Mouse (Mus musculus): ENCODE results near the gene Tor2a. TPM values are rescaled to one million over a fixed set of nuclear protein-coding genes. Genes with fewer than 3 reads are reported as not detected.

Gene Tor2a
- 66.0 and 68.9 TPM in 2 replicates for polyA plus RNA-seq (2012; rRNA removed)

GRCm38 (mm10) chr2:32757056-32757845 lies at the start of gene Tor2a:
Gene Tor2a, plus strand, starts transcription at chr2:32757234.

GRCm38 (mm10) chr2:32712934-32713817 lies 43.9 kb upstream of the Tor2a start, which contains the start of gene Cdk9:
Gene Cdk9, minus strand, starts transcription at chr2:32713076.

DNA sequence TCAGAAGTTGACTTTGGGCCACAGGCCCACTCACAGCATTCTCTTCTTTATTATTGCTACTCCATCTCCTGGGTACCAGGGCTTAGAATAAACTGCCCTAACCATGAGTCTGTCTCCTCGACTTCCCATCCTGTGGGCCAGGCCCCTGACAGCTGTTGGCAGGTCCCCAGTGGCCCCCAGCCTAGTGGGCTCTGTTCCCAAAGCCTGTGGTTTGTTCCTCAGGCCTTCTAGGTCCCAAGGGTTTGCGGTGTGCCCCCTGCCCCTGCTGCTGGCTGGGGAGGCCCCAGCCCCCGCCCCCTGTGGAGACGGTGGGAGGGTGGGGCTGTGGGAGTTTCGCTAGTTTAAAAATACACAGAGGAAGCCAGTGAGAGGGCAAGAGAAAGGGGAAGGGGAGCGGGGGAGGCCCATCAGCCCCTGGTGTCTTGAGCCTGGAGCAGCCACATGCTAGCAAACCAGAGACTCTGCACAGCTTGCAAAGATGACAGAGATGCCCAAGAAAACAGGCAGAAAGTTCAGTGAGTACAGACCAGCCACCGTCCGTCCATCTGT lies 36.3 kb upstream of the Tor2a start, which contains the start of gene Sh2d3c:
Sh2d3c (plus strand) TSS at position 375 of the 549 bp plus-strand sequence.

DNA sequence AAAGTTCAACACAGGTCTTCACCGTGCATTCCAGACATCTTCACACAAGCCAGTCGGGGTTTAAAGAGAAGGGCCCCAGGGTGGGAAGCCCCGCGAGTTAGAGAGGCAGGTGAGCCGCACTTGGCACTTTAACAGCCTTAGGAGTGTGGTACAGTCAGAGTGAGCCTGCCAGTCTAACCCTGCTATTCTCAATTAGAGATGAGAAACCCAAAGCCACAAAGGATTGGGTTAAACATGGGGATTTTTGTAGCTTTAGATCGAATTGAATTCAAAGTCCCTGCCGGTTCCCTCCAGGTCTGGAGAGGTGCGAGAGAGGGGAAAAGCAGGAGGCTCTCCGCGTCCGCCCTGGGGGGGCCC lies 16.1 kb upstream of the Tor2a start, which contains the start of gene 6330409D20Rik:
6330409D20Rik (minus strand) TSS at position 101 of the 357 bp plus-strand sequence.

GRCm38 (mm10) chr2:32775359-32776074 lies 18.5 kb downstream of the Tor2a start, which contains the start of the genes Ttc16 and Ptrh1:
Gene Ttc16, minus strand, starts transcription at chr2:32775633.
Gene Ptrh1, plus strand, starts transcription at chr2:32775786.

DNA sequence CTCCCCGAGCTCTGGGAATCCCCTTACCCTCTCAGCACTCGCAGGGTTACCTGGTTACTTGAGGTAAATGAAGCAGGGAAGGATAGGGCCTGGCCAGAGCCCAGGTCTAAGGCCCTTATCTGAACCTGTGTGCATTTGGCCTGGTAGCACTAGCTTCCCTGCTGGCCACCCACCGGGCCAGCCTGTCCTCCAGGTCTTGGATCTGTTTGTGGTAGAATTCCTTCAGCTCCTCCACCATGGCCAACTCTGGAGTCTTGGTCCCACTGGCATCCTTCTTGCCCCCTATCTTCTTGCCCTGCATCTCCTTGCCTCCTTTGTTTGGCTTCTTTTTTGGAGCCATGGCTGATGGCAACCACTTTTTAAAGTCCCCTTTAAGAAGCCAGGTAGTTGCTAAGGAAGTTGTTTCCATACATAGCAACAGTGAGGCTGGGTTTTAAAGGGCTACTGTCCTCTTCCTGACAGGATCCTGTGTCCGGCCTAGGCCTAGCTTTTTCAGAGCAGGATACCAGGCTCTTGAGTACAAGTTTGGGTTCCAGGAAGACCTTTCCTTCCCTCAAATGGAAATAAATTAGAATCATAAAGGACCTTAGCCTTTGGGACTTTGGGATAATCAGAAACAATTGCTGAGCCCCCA lies 27.1 kb downstream of the Tor2a start, which contains the start of gene Cfap157:
Cfap157 (minus strand) TSS at position 381 of the 634 bp plus-strand sequence.

Other genes with a start within 250 kb of the Tor2a start
- gene Fam102a, start 221.9 kb upstream of the Tor2a start, polyA plus RNA-seq (2012; rRNA removed) = 8.6 and 10.4 TPM in 2 replicates
- 162 and 163 TPM in 2 replicates for gene Dpm2, start 186.4 kb upstream of the Tor2a start, polyA plus RNA-seq (2012; rRNA removed)
- gene Pip5kl1, start 182.4 kb upstream of the Tor2a start, polyA plus RNA-seq (2012; rRNA removed) = 12.2 and 12.4 TPM in 2 replicates
- gene 9430097D07Rik, start 181.6 kb upstream of the Tor2a start, polyA plus RNA-seq (2012; rRNA removed) = 0.16 and 0.17 TPM in 2 replicates
- 17.9 and 23.0 TPM in 2 replicates for gene St6galnac4, start 170.1 kb upstream of the Tor2a start, polyA plus RNA-seq (2012; rRNA removed)
- 20.1 and 25.6 TPM in 2 replicates for gene St6galnac6, start 157.5 kb upstream of the Tor2a start, polyA plus RNA-seq (2012; rRNA removed)
- 35.9 and 36.5 TPM in 2 replicates for gene Ak1, start 135.5 kb upstream of the Tor2a start, polyA plus RNA-seq (2012; rRNA removed)
- gene Eng, start 110.6 kb upstream of the Tor2a start, polyA plus RNA-seq (2012; rRNA removed) = 24.4 and 31.1 TPM in 2 replicates
- gene Fpgs, start 53.1 kb upstream of the Tor2a start, polyA plus RNA-seq (2012; rRNA removed) = 35.7 and 45.6 TPM in 2 replicates
- gene Cdk9, start 44.2 kb upstream of the Tor2a start, polyA plus RNA-seq (2012; rRNA removed) = 243 and 261 TPM in 2 replicates
- gene Sh2d3c, start 36.2 kb upstream of the Tor2a start, polyA plus RNA-seq (2012; rRNA removed) = 43.8 and 50.4 TPM in 2 replicates
- gene 6330409D20Rik, start 16.2 kb upstream of the Tor2a start, polyA plus RNA-seq (2012; rRNA removed) = 3.1 TPM in 2 replicates
- gene Ttc16, start 18.4 kb downstream of the Tor2a start, polyA plus RNA-seq (2012; rRNA removed) = 1.2 and 1.7 TPM in 2 replicates
- 8.2 and 9.7 TPM in 2 replicates for gene Ptrh1, start 18.6 kb downstream of the Tor2a start, polyA plus RNA-seq (2012; rRNA removed)
- 0.41 and 1.1 TPM in 2 replicates for gene Cfap157, start 27.2 kb downstream of the Tor2a start, polyA plus RNA-seq (2012; rRNA removed)
- 156 and 171 TPM in 2 replicates for gene Stxbp1, start 90.0 kb downstream of the Tor2a start, polyA plus RNA-seq (2012; rRNA removed)
- 40.9 and 49.2 TPM in 2 replicates for gene Fam129b, start 118.9 kb downstream of the Tor2a start, polyA plus RNA-seq (2012; rRNA removed)
- gene Rpl12, start 204.3 kb downstream of the Tor2a start, polyA plus RNA-seq (2012; rRNA removed) = 826 and 889 TPM in 2 replicates
- 26.4 and 26.6 TPM in 2 replicates for gene Lrsam1, start 204.4 kb downstream of the Tor2a start, polyA plus RNA-seq (2012; rRNA removed)
- gene Slc2a8, start 224.8 kb downstream of the Tor2a start, polyA plus RNA-seq (2012; rRNA removed) = 26.6 and 27.4 TPM in 2 replicates

All from central nervous system, embryonic 14 days (tissue).